ENCODE assay signal across 11 mouse cellular contexts in genomic region chr5:45521601-45522000, GRCm38 (mm10). TPM values are rescaled to one million over a fixed set of nuclear protein-coding genes. Genes with fewer than 3 reads are reported as not detected.
DNase-seq lines count a peak whose midpoint lies in the region; ATAC-seq lines count a peak whose summit lies in the region.
"Had no signal": no experiment of that assay in that cellular context is flagged by ENCODE, and none has a peak within 500 bp of the region (broad histone marks: within the 10 kb centered on the region; RNA-seq: fewer than 3 reads in every experiment).

No protein-coding gene starts in this region.

- peak overlapping the region; percentile 82 for H3K4me2 ChIP-seq in heart, embryonic 13.5 days
- H3K4me2 ChIP-seq in hindbrain, embryonic 16.5 days (ENCODE audit: low read length): peak overlapping the region; percentile 98
- peak overlapping the region; percentile 95 for H3K4me2 ChIP-seq in midbrain, embryonic 13.5 days (replicated peaks)

- no peak for DNase-seq in heart, postnatal 10 days
- DNase-seq in embryo, embryonic 10 days (ENCODE audit: low spot score): no peak
- DNase-seq in left cerebral cortex, postnatal 14 days (ENCODE audit: low spot score in 2 of 2): no peak
- DNase-seq in right cerebral cortex, postnatal 36 days (ENCODE audit: low spot score in 2 of 2): no peak
- DNase-seq: adrenal gland, postnatal 10 days; retina, postnatal 1 day had no signal

- 89% methylated on average over 6 of the region's 6 CpGs for WGBS in heart, embryonic 13.5 days
- WGBS in hindbrain, embryonic 16.5 days: 88% methylated on average over 6 of the region's 6 CpGs
- 93% methylated on average over 6 of the region's 6 CpGs for WGBS in midbrain, embryonic 13.5 days

- peaks cover 20% of the 10 kb centered on the region for H3K4me1 ChIP-seq in heart, embryonic 13.5 days
- H3K4me1 ChIP-seq in brown adipose tissue, adult 24 weeks (ENCODE audit: control insufficient read depth, insufficient read depth, insufficient read length, low read length): no peaks in the 10 kb centered on the region
- H3K4me1 ChIP-seq in hindbrain, embryonic 16.5 days (ENCODE audit: control insufficient read depth, insufficient read depth, low read depth, low read length): peaks cover 18% of the 10 kb centered on the region
- H3K4me1 ChIP-seq in midbrain, embryonic 13.5 days (replicated peaks): peaks cover 21% of the 10 kb centered on the region

- H3K27me3 ChIP-seq in heart, embryonic 13.5 days (replicated peaks): no peaks in the 10 kb centered on the region
- H3K27me3 ChIP-seq in hindbrain, embryonic 16.5 days (replicated peaks; ENCODE audit: control insufficient read depth, insufficient read depth, low read length): no peaks in the 10 kb centered on the region
- H3K27me3 ChIP-seq in midbrain, embryonic 13.5 days: no peaks in the 10 kb centered on the region

- H3K4me3 ChIP-seq in heart, embryonic 13.5 days: peak overlapping the region; percentile 93
- peak overlapping the region; percentile 21; the same call in 1 of the 2 replicates for H3K4me3 ChIP-seq in brown adipose tissue, adult 24 weeks (ENCODE audit: insufficient read depth, low read depth, low read length)
- H3K4me3 ChIP-seq in hindbrain, embryonic 16.5 days (ENCODE audit: low read length): peak overlapping the region; percentile 86
- peak overlapping the region; percentile 95; the same call in 1 of the 2 replicates for H3K4me3 ChIP-seq in midbrain, embryonic 13.5 days (replicated peaks)

- H3K9ac ChIP-seq in heart, embryonic 13.5 days: peak overlapping the region; percentile 93
- no peak overlapping the region for H3K9ac ChIP-seq in hindbrain, embryonic 16.5 days (ENCODE audit: low read depth, low read length)
- H3K9ac ChIP-seq in midbrain, embryonic 13.5 days (replicated peaks): no peak overlapping the region

- H3K9me3 ChIP-seq in heart, embryonic 13.5 days: no peaks in the 10 kb centered on the region
- no peaks in the 10 kb centered on the region for H3K9me3 ChIP-seq in hindbrain, embryonic 16.5 days (ENCODE audit: control insufficient read depth, low read length)
- no peaks in the 10 kb centered on the region for H3K9me3 ChIP-seq in midbrain, embryonic 13.5 days

- no peak overlapping the region for H3K27ac ChIP-seq in heart, embryonic 13.5 days (replicated peaks)
- no peak overlapping the region for H3K27ac ChIP-seq in brown adipose tissue, adult 24 weeks (replicated peaks; ENCODE audit: low read depth, low read length)
- H3K27ac ChIP-seq in hindbrain, embryonic 16.5 days (ENCODE audit: low read depth, low read length): no peak overlapping the region
- H3K27ac ChIP-seq in midbrain, embryonic 13.5 days: no peak overlapping the region

- H3K36me3 ChIP-seq in heart, embryonic 13.5 days: peaks cover 36% of the 10 kb centered on the region
- peaks cover 11% of the 10 kb centered on the region for H3K36me3 ChIP-seq in hindbrain, embryonic 16.5 days (ENCODE audit: control insufficient read depth, insufficient read depth, low read length)
- peaks cover 27% of the 10 kb centered on the region for H3K36me3 ChIP-seq in midbrain, embryonic 13.5 days

- intact Hi-C loops in heart, postnatal 10 days (cut with DNase I): loop anchor here (2.0 to 5.0 kb wide), 3 partner anchors 29 to 146 kb away; partner anchors contain the start of genes Lap3 and Ncapg
- intact Hi-C loops in left cerebral cortex, postnatal 14 days (cut with DNase I): no loop called here

- ATAC-seq in heart, embryonic 13.5 days (ENCODE audit: extremely low read depth, insufficient number of reproducible peaks, low FRiP score, low TSS enrichment): no peak
- no peak for ATAC-seq in hindbrain, embryonic 16.5 days
- ATAC-seq in midbrain, embryonic 13.5 days: no peak
- ATAC-seq: CD4-positive, CD25-positive, alpha-beta regulatory T cell, adult 4 months had no signal

RNA-seq across cellular contexts. Expression of gene Med28, which starts 1.6 kb away (rescaled TPM):
- polyA plus RNA-seq in heart, embryonic 13.5 days (2015; fragmentation: Nextera tagmentation; extraction: Ambion mirVana): 172 and 189 TPM in 2 replicates
- total RNA-seq in heart, postnatal 10 days (2021): 10 to 100 TPM; 50.4 to 53.8 TPM
- polyA plus RNA-seq in brown adipose tissue, adult 24 weeks (2012; ENCODE audit: insufficient read depth, insufficient read length, missing spikeins): 79.1 and 85.7 TPM in 2 replicates
- polyA plus RNA-seq in hindbrain, embryonic 16.5 days (2015; fragmentation: Nextera tagmentation; extraction: Ambion mirVana): 243 and 250 TPM in 2 replicates
- polyA plus RNA-seq in midbrain, embryonic 13.5 days (2015; fragmentation: Nextera tagmentation; extraction: Ambion mirVana): 293 and 294 TPM in 2 replicates
- total RNA-seq in left cerebral cortex, postnatal 14 days (2021): 10 to 100 TPM; 79.0 to 83.9 TPM

RNA-seq across cellular contexts. Expression of gene Lap3, which starts 28.4 kb away (rescaled TPM):
- polyA plus RNA-seq in heart, embryonic 13.5 days (2015; fragmentation: Nextera tagmentation; extraction: Ambion mirVana): 64.0 and 66.6 TPM in 2 replicates
- 10 to 100 TPM; 77.1 to 77.2 TPM for total RNA-seq in heart, postnatal 10 days (2021)
- polyA plus RNA-seq in brown adipose tissue, adult 24 weeks (2012; ENCODE audit: insufficient read depth, insufficient read length, missing spikeins): 69.2 and 70.1 TPM in 2 replicates
- polyA plus RNA-seq in hindbrain, embryonic 16.5 days (2015; fragmentation: Nextera tagmentation; extraction: Ambion mirVana): 33.1 and 34.2 TPM in 2 replicates
- polyA plus RNA-seq in midbrain, embryonic 13.5 days (2015; fragmentation: Nextera tagmentation; extraction: Ambion mirVana): 36.7 and 40.0 TPM in 2 replicates
- 10 to 100 TPM; 40.0 to 41.9 TPM for total RNA-seq in left cerebral cortex, postnatal 14 days (2021)

Comparison
In these comparisons a context has a peak if more than half of its experiments do, and no peak if none do; other contexts are left out.
1. H3K4me3 ChIP-seq: peak in every context shown above with its lines; median percentile 95 in midbrain, embryonic 13.5 days; 93 in heart, embryonic 13.5 days; 86 in hindbrain, embryonic 16.5 days; 21 in brown adipose tissue, adult 24 weeks.